Comparison of ENCODE assay signal across 19 mouse cellular contexts in genomic region chr12:55800144-55800543, GRCm38 (mm10).
"Had no signal": no experiment of that assay in that cellular context is flagged by ENCODE, and none has a peak within 500 bp of the region (broad histone marks: within the 10 kb centered on the region; RNA-seq: fewer than 3 reads in every experiment).

No protein-coding gene starts in this region.

- H3K4me3 ChIP-seq: limb, embryonic 12.5 days; lung, embryonic 15.5 days; midbrain, embryonic 10.5 days; myocyte; neural tube, embryonic 12.5 days had no signal

- H3K36me3 ChIP-seq: limb, embryonic 12.5 days; lung, embryonic 15.5 days; midbrain, embryonic 10.5 days; neural tube, embryonic 12.5 days had no signal

- H3K27me3 ChIP-seq: limb, embryonic 12.5 days; lung, embryonic 15.5 days; neural tube, embryonic 12.5 days had no signal

- DNase-seq: kidney, adult 11 months; kidney, adult 9 months; kidney, postnatal 36 days; layer of hippocampus, adult 9-11 months; layer of hippocampus, postnatal 36 days; lung, postnatal 14 days; midbrain, embryonic 14.5 days; retina, postnatal 1 day; right cerebral cortex, postnatal 4 days; spleen, adult 18-20 months; thymus, adult 2 months; thymus, postnatal 25 days had no signal

- H3K9me3 ChIP-seq: limb, embryonic 12.5 days; lung, embryonic 15.5 days; midbrain, embryonic 10.5 days; neural tube, embryonic 12.5 days had no signal

- H3K9ac ChIP-seq: limb, embryonic 12.5 days; lung, embryonic 15.5 days; neural tube, embryonic 12.5 days had no signal

- H3K4me1 ChIP-seq: limb, embryonic 12.5 days; lung, embryonic 15.5 days; midbrain, embryonic 10.5 days; neural tube, embryonic 12.5 days had no signal

- ATAC-seq: inflammation-experienced regulatory T-cells, adult 6 months had no signal

- H3K4me2 ChIP-seq: limb, embryonic 12.5 days; lung, embryonic 15.5 days; neural tube, embryonic 12.5 days had no signal

- H3K27ac ChIP-seq: kidney, postnatal 0 days; limb, embryonic 12.5 days; lung, embryonic 15.5 days; midbrain, embryonic 10.5 days; neural tube, embryonic 12.5 days had no signal
